Mouse (Mus musculus): ENCODE data around the gene Hivep1.

The Hivep1 gene

DNA sequence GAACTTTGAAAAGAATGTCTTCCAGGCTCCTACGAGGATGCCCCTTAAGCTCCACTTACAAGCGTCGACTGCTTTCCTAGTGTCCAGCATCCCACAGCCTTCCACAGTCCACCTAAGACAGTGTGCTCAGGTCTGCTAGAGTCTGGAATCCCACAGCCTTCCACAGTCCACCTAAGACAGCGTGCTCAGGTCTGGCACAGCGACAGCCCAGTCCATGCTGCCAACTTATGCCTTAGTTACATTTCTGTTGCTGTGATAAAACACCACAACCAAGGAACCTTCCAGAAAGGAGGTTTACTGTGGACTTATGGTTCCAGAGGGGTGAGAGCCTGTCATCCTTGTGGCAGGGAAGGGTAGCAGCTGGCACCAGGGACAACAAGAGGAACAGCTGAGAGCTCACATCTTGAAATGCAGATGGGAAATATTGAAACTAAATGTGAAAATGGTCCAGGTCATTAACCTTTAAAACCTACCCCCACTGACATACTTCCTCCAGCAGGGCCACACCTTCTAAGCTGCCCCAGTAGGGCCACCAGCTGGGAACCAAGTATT is 25.0 kb downstream of the Hivep1 start:
- peak; percentile 73 for DNase-seq

DNA sequence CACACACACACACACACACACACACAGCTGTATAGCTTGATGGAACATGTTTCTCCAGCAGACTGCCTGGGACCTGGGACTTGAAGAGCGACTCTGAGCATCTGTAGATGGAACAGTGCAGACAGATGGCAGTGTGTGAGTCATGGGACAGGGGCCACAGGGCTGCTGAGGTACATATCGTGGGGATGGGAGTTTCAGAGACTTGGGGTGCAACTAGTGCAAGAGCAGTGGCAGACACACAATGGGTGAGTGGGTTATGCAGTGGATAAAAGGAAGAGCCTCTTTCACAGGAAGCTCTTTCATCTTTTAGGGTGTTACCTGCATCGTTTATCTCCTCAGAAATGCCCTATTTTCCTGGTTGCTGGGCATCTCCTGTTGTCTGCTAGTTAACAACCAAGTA is 25.8 kb downstream of the Hivep1 start:
- DNase-seq = peak; percentile 79

DNA sequence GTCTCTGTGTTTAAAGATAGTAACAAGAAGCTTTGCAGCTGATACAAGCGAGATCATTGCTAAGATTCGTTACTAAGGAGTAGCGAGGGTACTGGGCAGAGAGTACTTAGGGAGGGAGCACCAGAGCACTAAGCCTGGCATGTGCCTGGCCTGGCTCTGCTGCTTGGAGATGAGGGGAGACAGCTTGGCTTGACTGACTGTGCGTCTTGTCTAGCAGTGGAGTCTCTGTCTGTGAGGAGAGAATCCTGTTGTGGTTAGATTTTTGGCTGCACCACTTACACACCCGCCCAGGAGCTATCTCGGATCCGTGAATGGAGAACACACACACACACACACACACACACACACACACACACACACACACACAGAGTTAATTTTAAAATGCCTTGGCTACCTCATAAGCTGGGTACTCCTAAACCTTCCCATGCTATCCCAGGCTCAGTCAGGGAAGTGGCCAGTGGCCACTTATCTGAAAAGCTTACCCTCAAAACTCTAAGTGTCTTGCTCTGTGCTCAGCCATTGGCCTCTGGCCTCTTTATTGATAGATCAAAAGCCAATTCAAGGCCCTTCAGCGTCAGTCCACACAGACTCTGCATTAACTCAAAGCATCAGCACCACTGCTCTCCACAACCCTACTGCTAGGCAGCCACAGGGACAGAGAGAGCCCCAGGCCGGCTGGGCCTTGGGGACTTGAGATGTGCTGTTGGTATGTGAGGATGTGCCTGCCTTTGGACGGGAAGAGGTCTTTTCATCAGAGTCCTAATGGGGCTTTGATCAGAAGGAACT is 28.5 kb downstream of the Hivep1 start:
- peak; percentile 78 for DNase-seq

DNA sequence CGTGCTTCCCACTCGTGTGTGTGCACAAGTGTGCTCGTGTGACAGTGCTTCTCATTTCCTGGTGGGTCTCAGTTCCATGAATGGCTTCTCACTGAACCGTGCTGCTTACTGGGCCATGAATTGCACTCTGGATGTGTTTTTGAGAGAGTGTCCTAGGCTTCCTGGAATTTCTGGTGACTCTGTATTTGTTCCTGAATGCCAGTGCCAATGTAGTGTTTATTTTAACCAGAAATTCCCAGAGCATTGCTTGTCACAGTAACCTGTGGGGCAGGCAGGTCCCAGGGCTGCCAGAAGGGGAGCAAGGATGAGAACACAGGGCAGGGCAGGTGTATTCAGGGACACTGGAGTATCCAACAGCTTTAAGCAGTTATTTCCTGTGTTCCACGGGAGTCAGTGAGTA is 36.5 kb downstream of the Hivep1 start:
- DNase-seq = peak; percentile 72

DNA sequence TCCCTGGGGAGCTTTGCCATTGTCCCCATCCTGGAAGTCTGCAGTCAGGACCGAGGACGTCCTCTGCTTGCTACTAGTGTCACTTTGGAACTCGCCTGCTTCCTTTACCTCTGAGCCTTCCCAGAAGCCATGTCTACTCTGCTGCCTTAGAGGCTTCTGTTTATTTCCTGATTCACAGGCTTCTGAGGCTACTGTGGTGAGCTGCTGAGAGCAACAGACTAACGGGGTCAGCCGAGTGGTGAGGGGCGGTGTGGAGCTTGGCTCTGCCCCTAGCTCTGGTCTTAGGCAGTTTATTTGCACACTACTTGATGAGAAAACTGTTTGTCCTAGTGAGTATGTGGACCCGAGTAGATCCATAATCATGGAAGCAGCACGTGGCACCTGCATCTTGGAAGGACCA is 37.2 kb downstream of the Hivep1 start:
- peak; percentile 83 for DNase-seq

DNA sequence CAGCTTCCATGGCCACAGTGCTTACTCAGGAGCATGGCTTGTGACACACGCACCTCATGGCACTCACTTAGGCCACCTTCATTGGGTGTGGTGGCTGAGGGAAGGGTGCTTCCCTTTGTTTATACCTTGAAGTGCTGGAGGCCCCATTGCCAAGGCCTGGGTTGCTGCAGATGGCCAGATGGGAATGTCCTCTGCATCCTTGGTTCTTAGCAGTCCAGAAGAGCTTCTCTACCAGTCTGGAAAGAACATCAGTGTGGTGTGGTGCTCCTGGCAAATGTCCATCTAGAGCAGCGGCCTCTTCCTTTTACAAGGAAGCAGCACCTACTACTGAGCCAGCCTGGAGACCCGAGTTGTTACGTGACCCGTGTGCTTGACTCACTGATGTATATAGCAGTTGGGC is 38.9 kb downstream of the Hivep1 start:
- peak; percentile 92 for DNase-seq

DNA sequence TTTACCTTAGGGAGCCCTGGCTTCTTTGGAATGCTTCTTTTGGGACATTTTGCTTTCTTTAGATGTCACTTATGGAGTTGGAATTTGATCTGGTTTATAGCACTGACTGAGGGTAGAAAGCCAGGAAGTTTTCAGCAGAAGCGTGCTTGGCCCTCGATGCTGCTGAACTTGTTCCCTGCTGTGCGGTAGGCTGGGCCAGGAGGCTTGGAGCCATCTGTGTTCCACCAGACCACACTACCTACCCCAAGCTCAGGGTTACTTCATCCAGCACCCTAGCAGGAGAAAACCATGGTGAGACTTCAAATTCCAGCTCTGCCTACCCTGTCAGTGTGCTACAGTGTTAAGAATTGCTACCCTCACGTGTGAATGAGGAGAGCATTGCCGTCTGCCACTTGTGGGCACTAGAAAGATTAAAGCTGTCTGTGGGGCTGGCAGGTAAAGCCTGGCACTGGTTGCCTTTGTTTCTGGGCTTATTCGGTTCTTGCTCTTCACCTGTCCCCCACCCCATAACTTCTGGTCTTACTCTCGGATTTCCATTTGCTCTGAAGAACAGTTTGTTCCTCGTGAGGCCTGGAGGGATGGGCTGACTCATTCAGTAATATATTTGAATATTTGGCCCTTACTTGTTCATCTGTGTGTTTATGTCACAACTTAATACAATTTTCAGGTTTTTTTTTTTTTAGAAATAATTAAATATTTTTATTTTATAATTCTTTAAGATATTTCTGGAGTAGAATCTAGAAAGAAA is 40.7 kb downstream of the Hivep1 start:
- peak; percentile 82 for DNase-seq

DNA sequence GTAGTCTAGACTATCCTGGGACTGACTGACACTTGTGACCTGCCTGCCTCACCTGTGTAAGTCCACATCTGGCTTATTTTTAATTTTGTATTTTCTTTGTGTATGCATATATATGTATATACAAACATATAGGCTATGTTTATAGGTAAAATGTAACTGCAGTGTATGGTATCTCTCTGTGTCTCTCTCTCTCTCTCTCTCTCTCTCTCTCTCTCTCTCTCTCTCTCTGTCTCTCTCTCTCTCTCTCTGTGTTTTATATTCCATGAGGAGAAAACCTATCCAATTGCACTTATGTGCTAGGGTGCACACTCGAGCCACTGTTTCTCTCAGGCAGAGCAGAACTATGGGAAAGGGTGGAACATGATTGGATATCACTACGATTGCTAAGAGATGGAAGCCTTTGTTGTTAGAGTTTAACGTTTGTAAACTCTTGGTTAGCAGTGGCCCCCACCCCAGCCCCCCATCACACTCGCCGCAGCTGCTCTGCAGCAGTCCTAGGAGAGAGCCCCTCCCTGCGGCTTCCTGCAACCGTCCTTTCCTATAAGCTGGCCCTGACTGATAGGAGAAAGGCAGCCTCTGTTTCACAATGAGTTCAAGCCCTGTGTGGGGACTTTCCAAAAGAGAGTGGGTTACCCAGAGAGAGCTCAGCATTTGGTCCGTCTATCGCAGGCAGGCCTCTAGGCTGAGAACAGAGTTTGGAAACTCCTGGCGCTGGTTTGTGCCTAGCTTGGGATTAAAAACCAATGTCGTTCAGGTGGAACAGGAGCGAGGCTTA is 41.6 kb downstream of the Hivep1 start:
- DNase-seq = peak; percentile 87

DNA sequence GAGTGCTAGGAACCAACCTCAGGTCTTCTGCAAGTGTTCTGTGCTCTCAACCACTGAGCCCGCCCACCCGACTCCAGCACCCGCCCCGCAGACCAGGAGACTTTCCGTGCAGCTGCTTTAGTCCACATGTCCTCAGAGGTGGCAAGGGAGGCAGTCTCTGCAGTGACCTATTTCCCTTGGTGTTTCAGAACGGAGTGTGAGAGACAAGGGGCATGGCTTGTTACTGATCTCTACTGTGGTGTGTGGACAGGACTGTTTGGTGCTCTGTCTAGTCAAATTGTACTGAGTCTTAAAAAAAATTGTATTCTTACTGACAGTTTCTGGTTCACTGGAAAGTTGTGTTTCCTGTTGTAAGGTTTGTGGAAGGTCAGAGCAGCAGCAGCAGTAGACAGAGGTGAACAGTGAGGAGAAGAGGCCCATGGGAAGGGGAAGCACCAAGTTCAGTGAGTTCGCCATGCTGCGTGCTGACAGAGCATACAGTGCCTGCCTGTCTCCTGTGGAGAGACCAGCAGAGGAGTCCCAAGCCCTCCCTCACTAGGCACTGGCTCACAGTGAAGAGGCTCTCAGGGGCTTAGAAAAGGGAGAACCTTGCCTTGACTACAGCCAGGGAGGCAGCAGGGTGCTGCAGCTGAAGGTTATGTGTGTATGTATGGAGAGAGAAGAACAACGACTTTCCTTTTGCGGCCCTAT is 44.1 kb downstream of the Hivep1 start:
- DNase-seq = peak; percentile 88

DNA sequence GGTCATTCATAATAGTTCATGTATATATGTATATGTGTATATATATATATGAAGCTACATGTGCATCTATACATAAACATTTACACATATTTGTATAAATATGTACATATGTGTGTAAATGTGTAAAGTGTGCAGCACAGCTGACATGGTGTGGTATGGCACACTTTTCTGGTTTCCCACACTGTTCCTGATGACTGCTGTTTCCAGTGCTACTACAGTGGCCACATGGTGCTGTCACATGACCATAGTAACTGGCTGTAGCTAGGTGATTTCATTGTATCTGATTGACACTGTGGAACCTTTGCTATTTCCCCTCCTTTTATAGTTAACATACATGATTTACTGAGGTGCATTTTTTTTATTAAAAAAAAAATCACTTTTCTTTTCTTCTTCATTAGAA is 45.3 kb downstream of the Hivep1 start:
- DNase-seq = peak; percentile 27

DNA sequence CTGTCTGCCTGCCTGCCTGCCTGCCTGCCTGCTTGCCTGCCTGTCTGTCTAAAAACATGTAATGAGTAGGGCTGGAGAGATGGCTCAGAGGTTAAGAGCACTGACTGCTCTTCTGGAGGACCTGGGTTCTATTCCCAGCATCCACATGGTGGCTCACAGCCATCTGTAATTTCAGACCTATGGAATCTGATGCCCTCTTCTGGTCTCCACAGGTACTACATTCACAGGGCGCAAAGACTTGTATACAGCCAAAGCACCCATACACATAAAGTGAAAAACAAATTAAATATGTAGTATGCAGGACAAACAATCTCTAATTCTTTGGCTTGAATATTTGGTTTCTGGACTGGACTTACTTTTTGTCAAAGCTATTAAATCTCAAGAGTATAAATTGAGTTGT is 46.7 kb downstream of the Hivep1 start:
- peak; percentile 70 for DNase-seq

DNA sequence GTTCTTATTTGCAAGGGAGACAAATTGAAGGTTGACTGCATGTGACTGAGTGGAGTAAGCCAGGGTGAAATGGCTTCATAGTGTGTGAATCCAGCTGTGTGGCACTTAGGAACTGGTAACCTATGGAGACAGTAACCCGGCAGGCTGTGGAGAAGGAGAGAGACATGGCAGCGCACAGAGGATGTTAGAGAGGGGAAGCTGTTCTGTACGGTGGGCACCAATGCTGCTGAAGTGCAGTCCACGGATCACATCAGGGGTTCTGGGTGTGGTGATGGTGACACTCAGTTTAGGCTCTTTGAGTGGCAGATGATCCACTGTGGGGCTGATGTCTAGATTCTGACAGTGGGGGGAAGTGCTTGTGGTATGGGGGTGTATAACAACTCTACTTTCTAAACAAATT is 47.7 kb downstream of the Hivep1 start:
- DNase-seq = peak; percentile 74

DNA sequence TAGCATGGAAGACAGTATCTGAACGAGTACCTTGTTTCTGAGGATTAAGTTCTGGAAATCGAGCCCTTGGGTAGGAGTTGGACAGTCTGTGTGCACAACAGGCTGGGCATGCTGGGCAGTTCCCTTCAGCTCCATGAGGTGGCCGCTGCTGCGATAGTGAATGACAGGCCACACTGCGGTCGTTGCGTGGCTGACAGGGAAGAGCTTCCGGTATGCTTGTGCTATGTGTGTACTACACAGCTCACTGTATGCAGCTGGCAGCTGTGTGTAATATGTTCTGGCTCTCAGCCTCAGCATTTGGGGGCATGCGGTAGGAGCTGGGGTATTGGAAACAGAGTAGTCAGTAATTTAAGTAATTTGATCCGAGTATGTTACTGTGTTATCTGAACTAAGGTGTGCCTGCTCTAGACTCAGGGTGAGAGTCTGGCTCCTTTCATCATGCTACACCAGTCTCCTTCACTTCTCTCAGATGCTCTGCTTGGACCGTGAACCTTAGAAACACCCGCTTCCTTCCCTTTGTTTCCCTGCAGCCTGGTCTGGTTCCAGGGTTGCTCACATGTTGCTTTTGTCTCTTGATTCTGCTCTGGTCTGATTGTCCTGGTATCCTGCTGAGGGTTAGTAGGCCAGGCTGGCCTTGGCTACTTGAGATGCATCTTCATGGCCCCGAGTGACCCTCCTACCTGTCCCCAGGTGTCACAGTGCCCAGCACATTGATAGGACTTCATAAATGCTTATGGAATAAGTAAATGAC is 49.8 kb downstream of the Hivep1 start:
- DNase-seq = peak; percentile 93

DNA sequence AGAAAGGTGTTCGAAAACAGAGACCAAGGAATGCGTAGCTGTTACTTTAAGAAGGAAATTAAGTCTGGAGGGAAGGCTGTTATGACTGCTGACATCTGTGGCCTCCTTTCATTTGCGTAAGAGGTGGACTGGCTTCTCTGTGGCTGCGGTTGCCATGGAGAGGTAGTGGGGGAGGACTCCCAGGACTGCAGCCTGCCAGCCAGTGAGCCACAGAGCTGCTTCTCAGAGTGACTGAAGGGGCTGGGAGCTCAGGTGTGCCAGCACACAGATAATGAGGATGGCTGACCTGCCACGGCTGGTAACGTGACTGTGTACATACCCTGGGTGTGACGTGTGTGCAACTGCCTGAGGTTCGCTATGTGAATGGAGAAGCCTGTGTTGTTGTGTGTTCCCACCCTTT is 51.2 kb downstream of the Hivep1 start:
- peak; percentile 98 for DNase-seq

DNA sequence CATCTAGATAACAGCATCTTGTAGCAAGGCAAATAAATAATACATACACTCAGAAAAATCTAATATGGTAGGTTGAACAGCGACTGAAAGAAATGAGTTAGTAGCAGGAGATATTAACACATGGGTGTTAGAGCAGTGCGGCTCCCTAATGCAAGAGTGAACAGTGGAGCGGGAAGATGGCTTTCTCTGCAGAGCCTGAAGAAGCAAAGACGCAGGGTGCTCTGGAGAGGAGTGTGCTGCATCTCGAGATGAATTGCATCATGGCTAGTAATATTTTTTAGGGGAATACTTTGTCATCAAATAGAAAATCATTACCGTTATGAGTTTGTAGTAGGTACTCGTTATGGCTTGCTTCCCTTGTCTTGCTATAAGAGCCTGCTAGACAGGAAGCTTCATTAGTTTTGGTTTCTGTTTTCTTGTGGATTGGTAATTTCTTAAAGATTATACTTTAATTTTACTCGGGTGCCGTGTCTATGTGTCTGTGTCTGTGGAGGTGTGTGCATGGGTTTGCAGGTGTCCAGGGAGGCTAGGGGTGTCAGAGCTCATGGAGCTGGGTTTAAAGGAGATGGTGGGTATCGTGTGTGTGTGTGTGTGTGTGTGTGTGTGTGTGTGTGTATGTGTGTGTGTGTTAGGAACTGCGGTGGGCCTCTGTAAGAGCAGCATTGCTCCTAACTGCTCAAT is 51.8 kb downstream of the Hivep1 start:
- no peak for DNase-seq

DNA sequence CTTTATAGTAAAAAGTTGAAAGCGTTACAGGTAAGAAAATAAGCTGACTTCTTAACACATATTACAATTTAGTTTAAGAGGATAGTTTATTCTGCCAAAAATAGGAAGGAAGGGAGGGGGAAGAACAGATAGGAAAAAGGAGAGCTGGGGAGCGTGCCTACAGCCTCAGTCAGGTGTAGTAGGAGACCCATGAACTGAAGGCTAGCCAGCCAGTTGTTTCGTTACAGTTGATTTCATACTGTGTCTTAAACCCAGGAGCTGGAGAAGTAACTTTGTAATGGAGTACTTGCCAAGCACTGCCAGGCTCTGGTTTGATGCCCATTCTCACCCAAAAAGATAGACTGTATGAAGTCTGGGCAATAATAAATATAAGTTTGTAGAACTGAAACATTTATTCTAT is 52.5 kb downstream of the Hivep1 start:
- DNase-seq = peak; percentile 67

DNA sequence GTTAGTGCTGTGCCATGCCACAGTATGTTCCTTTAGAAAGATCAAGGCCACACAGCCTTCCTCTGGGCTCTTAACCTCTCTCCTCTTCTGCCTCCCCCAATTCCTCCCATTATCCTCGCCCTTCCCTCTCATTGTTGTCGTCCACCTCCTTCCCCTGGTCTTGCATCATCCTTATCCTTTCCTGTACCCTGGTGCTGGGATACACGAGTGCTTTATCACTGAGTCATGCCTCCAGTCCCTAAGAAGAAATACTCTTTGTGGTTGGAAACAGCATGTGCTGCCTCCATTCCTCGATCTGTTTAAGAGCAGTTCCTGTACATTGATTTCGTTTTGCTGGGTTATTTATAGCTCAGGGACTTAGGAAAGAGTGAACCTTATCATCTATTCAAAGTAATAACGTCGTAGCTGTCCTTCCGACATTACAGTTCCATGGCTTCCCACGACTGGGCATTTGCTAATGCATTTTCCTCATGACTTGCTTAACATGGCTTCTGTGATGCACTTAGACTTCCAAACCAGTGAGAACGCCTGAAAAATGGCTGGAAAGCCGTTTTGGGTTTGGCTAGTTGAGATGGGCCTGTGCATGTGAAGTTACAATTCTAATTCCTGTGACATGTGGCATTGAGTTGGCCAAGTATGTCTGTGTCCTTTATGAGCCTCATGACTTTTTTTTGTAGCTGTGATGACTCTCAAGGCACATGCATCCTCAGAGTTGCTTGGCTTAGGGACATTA is 56.8 kb downstream of the Hivep1 start:
- DNase-seq = peak; percentile 91

DNA sequence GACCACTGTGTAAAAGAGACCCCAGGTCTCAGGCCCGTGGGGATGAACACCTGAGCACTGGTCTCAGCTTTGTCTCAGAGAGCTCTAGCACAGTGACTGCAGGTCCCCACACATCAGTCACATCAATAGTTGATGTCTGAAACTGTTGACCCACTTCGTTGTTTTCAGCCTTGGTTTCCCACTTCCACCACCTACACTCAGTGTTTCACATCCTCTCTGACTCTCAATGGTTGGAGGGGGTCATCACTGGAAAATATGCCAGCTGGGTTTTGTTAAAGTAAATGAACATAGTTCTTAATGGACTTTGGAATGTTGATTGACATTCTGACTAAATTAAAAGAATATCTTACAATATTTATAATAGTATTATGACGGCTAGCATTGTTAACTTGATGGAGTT is 58.6 kb downstream of the Hivep1 start:
- no peak for DNase-seq

DNA sequence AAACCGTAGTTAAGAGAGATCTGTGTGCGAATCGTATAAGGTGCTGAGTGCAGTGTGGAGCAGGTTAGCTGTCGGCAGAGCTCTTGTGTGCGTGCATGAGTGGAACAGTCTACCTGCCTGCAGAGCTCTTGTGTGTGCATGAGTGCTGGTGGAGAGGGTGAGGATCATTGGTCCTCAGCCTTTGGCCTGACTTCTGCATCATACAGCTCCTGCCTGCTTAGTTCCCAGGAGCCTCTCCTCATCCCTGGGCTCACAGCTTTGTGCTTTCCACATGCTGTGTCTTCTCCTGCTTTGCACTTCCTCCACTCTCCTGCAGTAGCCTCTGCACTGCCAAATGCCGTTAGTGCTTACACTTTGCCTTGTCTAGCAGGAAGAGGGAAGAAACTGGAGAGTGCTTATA is 60.2 kb downstream of the Hivep1 start:
- peak; percentile 66 for DNase-seq

DNA sequence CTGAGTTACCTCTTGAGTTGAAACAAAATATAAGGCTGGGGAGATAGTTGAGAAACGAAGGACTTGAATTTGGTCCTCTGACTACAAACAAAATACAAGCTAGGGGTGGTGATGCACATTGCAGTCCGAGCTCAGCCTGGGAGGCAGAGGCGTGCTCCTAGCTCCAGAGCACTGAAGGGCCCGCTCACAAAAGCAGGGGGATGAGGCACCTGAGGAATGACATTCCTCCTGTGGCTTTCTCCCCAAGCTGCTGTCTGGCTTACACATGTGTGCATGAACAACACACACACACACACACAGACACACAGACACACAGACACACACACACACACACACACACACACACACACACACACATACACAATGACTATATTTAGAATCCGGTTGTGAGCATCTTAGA is 60.9 kb downstream of the Hivep1 start:
- DNase-seq = peak; percentile 17

DNA sequence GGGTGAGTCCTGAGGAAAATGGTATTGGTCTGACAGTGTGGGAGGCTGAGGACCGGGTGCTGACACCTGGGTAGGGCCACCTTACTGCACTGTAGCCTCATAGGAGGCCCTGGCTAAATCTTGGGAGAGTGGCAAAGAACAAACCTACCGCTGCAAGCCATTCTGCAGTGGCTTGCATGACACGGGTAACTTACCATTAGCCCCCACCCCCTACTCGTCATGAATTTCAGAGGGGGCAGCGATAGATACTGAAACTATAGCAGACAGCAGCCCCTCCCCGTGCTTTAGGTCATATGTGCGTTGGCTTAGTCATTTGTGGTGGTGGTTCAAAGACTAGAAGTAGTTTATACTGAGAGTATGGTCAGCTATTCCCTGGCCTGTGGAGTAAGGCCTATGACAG is 61.8 kb downstream of the Hivep1 start:
- peak; percentile 83 for DNase-seq

Measured in heart, adult 11 months (tissue).